ENCODE assay signal across 43 mouse cellular contexts in genomic region chr3:92851186-92851585, GRCm38 (mm10). TPM values are rescaled to one million over a fixed set of nuclear protein-coding genes. Genes with fewer than 3 reads are reported as not detected.
"Had no signal": no experiment of that assay in that cellular context is flagged by ENCODE, and none has a peak within 500 bp of the region (broad histone marks: within the 10 kb centered on the region; RNA-seq: fewer than 3 reads in every experiment).

Lce1l (minus strand) TSS chr3:92851286.

- H3K9me3 ChIP-seq: heart, embryonic 10.5 days; heart, embryonic 12.5 days; heart, embryonic 13.5 days; heart, embryonic 15.5 days; hindbrain, embryonic 10.5 days; hindbrain, embryonic 12.5 days; hindbrain, embryonic 13.5 days; hindbrain, embryonic 15.5 days; intestine, embryonic 15.5 days; kidney, embryonic 15.5 days had no signal

- H3K27ac ChIP-seq: heart, embryonic 10.5 days; heart, embryonic 13.5 days; heart, embryonic 15.5 days; hindbrain, embryonic 10.5 days; hindbrain, embryonic 12.5 days; hindbrain, embryonic 13.5 days; hindbrain, embryonic 14.5 days; hindbrain, embryonic 15.5 days; hindbrain, postnatal 0 days; intestine, embryonic 15.5 days; kidney, embryonic 15.5 days; kidney, postnatal 0 days; layer of hippocampus, adult 2 months had no signal

- H3K36me3 ChIP-seq: heart, embryonic 10.5 days; heart, embryonic 12.5 days; heart, embryonic 13.5 days; heart, embryonic 15.5 days; hindbrain, embryonic 10.5 days; hindbrain, embryonic 12.5 days; hindbrain, embryonic 13.5 days; hindbrain, embryonic 15.5 days; intestine, embryonic 15.5 days; kidney, embryonic 15.5 days had no signal

- H3K27me3 ChIP-seq: heart, embryonic 12.5 days; heart, embryonic 13.5 days; heart, embryonic 15.5 days; hindbrain, embryonic 12.5 days; hindbrain, embryonic 13.5 days; hindbrain, embryonic 15.5 days; intestine, embryonic 15.5 days; kidney, embryonic 15.5 days had no signal

- H3K4me1 ChIP-seq: heart, embryonic 10.5 days; heart, embryonic 12.5 days; heart, embryonic 13.5 days; heart, embryonic 15.5 days; hindbrain, embryonic 10.5 days; hindbrain, embryonic 12.5 days; hindbrain, embryonic 13.5 days; hindbrain, embryonic 15.5 days; intestine, embryonic 15.5 days; kidney, embryonic 15.5 days had no signal

- H3K9ac ChIP-seq: heart, embryonic 12.5 days; heart, embryonic 13.5 days; heart, embryonic 15.5 days; hindbrain, embryonic 12.5 days; hindbrain, embryonic 13.5 days; hindbrain, embryonic 14.5 days; hindbrain, embryonic 15.5 days; intestine, embryonic 15.5 days; kidney, embryonic 15.5 days had no signal

- DNase-seq: heart, postnatal 10 days; heart, postnatal 14 days; heart, postnatal 36 days; heart, postnatal 4 days; kidney, adult 11 months; kidney, adult 18-20 months; kidney, adult 2 months; kidney, adult 8-10 months; kidney, adult 9 months; kidney, postnatal 10 days; kidney, postnatal 14 days; kidney, postnatal 25 days; kidney, postnatal 36 days; kidney, postnatal 4 days; layer of hippocampus, adult 9-11 months; layer of hippocampus, postnatal 36 days had no signal

- H3K4me3 ChIP-seq: heart, embryonic 10.5 days; heart, embryonic 12.5 days; heart, embryonic 13.5 days; heart, embryonic 15.5 days; hindbrain, embryonic 10.5 days; hindbrain, embryonic 12.5 days; hindbrain, embryonic 13.5 days; hindbrain, embryonic 15.5 days; intestine, embryonic 15.5 days; kidney, embryonic 15.5 days; layer of hippocampus, adult 2 months had no signal

- H3K4me2 ChIP-seq: heart, embryonic 11.5 days; heart, embryonic 12.5 days; heart, embryonic 13.5 days; heart, embryonic 15.5 days; hindbrain, embryonic 12.5 days; hindbrain, embryonic 13.5 days; hindbrain, embryonic 14.5 days; hindbrain, embryonic 15.5 days; intestine, embryonic 15.5 days; kidney, embryonic 15.5 days had no signal

- ATAC-seq: hindbrain, embryonic 16.5 days; hindbrain, postnatal 0 days; inflammation-experienced regulatory T-cells, adult 6 months; intestine, embryonic 15.5 days; intestine, embryonic 16.5 days; intestine, postnatal 0 days had no signal

RNA-seq across cellular contexts. Expression of gene Lce1l, which starts in this region (rescaled TPM):
- polyA plus RNA-seq: heart, embryonic 10.5 days; heart, embryonic 11.5 days; heart, embryonic 12.5 days; heart, embryonic 13.5 days; heart, embryonic 14.5 days; heart, embryonic 15.5 days; heart, embryonic 16.5 days; heart, postnatal 0 days; hindbrain, embryonic 10.5 days; hindbrain, embryonic 11.5 days; hindbrain, embryonic 12.5 days; hindbrain, embryonic 13.5 days; hindbrain, embryonic 14.5 days; hindbrain, embryonic 15.5 days; hindbrain, embryonic 16.5 days; hindbrain, postnatal 0 days; inflammation-experienced regulatory T-cells, adult 6 months; intestine, embryonic 14.5 days; intestine, embryonic 15.5 days; intestine, embryonic 16.5 days; intestine, postnatal 0 days; kidney, adult 2 months; kidney, embryonic 14.5 days; kidney, embryonic 15.5 days; kidney, embryonic 16.5 days; kidney, postnatal 0 days; large intestine, adult 2 months had no signal
